Mouse (Mus musculus): ENCODE measurements around the gene Mfrp. TPM values are rescaled to one million over a fixed set of nuclear protein-coding genes. Genes with fewer than 3 reads are reported as not detected.
A peak's percentile ranks its signal among the peaks of the same experiment; 100 is the strongest.

Gene Mfrp
- not detected for total RNA-seq (2022)

DNA sequence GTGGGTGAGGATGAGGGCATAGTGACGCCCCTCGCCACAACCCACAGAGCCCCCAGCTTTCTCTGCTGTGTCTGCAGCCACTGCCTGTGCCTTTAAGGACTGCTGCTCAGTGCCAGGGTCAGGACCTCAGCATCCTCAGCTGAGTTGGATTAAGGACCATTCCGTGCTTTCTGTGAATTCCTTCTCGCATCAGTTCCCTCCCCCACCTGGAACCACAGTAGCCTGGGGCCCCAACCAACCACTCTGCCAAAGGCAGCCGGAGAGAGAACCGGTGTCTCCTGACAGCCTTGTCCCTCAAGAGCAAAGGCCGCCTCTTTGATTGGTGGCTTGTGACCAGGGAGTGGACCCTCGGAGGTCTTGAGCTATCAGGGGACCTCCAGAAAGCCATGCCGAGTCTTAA is at the start of gene Mfrp:
TSS of gene Mfrp (plus strand) at position 240 of the 400 bp plus-strand sequence.
- DNase-seq (ENCODE audit: low spot score in 2 of 2), result no peak

GRCm38 (mm10) chr9:44052855-44053254 is 48.7 kb upstream of the Mfrp start:
- no peak for DNase-seq (ENCODE audit: low spot score in 2 of 2)

DNA sequence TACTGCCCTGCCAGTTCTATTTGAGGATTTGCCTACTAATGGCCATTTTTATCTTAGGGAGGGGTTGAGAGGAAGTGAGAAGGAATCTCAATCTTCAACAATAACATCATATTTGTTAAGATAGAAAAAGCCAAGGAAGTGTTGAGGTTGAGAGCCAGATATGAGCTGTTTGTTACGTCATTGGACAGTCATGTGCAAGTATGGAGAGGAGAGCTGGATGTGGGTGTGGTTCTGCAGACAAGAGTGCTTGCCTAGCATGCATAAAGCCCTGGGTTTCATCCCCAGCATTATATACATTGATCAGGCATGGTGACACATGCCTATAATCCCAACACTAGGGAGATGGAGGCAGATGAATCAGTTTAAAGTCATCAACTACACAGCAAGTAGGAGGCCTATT is 47.6 kb upstream of the Mfrp start:
- DNase-seq (ENCODE audit: low spot score in 2 of 2), result no peak

DNA sequence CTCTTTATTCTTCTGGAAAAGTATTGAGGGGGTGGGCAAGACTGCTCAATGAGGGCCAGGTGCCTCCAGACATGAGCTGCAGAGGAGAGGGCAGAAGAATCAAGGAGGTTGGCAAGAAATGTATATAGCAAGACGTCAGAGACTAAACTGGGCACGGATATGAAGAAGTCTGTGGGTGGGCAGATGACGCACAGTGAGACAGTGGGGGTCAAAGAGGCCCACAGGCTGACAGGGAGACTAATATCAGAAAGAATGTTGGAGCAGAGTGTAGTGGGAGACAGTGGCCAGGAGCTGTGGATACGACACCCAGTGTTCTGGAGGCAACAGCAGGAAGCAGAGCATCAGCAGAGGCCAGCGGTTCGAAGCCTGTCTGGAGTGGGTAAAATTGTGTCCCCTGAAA is 42.9 kb upstream of the Mfrp start:
- no peak for DNase-seq (ENCODE audit: low spot score in 2 of 2)

DNA sequence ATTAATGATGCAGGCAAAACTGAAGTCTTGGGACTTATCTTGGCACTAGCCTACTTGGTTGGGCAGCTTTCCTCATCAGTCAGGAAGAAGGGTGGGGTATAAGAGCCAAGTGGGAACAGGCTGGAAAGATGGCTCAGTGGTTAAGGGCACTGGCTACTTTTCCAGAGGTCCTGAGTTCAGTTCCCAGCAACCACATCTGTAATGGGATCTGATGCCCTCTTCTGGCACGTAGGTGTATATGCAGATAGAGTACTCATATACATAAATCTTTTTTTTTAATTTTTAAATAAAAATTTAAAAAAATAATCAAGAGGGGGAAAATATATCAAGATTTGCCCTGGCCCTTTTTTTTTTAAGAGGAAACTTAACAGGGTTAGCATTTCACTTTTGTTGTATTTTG is 36.4 kb upstream of the Mfrp start:
- DNase-seq (ENCODE audit: low spot score in 2 of 2), result no peak

GRCm38 (mm10) chr9:44066785-44067225 is 34.7 kb upstream of the Mfrp start, which contains the start of gene Usp2:
TSS of gene Usp2 (plus strand) at chr9:44067021.
- peak; percentile 99 to 100 for DNase-seq (ENCODE audit: low spot score in 2 of 2)

GRCm38 (mm10) chr9:44067241-44067959 is 34.1 kb upstream of the Mfrp start:
- no peak for DNase-seq (ENCODE audit: low spot score in 2 of 2)

GRCm38 (mm10) chr9:44067960-44068330 is 33.6 kb upstream of the Mfrp start:
- no peak for DNase-seq (ENCODE audit: low spot score in 2 of 2)

GRCm38 (mm10) chr9:44069252-44069651 is 32.3 kb upstream of the Mfrp start:
- peak in 1 of 2 experiments; percentile 55 for DNase-seq (ENCODE audit: low spot score in 2 of 2)

DNA sequence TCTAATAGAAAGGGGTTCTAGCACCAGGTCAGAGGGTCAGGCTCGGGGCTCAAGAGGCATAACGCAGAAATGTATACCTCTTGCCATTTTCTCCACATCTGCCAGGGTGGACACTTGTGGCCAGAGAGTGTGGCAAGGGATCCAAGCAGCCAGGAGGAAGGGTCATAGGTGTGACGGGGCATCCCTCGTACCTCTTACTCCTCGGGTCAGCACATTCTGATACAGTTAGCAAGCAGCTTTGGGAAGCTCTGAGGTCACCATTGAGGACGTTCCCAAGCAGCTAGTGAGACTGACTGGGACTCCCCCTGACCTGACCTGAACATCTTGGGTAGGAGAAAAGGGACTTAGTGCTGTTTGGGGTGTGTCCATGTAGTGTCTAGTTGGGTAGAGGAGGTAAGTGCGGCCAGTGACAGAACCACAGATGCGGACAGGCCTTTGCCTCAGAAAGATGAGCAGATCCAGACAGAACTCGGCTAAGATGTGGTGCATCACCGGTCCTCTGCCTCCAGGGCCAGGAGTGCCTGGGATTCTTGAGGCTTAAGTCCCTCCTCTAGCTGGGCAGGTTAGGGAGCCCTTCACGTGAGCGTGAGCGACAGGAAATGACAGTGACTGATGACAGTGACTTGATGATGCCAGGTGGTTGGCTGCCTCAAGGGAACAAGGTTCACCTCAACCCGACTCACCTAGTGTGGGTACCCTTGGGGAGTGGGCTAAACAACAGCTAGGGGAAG is 31.3 kb upstream of the Mfrp start:
- DNase-seq (ENCODE audit: low spot score in 2 of 2), result no peak

DNA sequence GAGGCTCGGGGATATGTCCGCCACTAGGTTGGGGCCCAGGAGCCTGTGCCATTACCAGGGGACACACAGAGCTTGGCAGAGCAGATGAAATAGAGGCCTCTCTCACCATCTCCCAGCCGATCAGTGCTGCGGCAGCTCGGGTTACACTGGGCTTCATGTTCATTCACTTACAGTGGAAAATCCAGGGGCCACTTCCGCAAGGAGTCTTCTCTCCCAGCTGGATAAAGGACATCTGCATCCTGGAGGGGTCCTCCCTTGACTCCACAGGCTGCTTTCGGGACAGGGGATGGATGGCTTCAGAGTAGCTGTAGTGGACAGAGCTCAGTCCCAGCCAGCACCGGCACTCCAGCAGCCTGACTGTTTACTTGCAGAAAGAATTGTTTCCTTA is 30.7 kb upstream of the Mfrp start:
- DNase-seq (ENCODE audit: low spot score in 2 of 2), result peak in 1 of 2 experiments; percentile 52

- no peak for DNase-seq (ENCODE audit: low spot score in 2 of 2)
These were observed 29.5 kb upstream of the Mfrp start for GRCm38 (mm10) chr9:44071914-44072598.

GRCm38 (mm10) chr9:44072599-44072915 is 29.0 kb upstream of the Mfrp start:
- peak; percentile 70 to 78 for DNase-seq (ENCODE audit: low spot score in 2 of 2)

DNA sequence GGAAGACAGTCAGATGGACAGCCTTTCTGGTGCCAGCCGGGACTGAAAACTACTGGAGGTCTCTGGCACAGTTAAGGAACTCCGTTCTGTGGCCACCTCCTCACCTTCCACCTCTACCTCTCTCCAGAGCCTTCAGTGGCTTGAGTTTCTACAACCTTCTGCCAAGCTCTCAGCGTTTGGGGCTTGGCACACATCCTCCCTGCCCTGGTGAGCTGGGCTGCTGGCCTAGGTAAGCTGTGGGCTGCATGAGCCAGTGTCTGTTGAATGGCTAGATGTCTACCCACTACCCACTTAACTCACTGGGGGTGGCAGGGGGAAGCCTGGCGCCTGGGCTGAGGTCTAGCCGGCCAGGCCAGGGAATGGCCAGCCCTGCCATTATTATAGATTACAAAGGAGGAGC is 28.4 kb upstream of the Mfrp start:
- peak in 1 of 2 experiments; percentile 59 for DNase-seq (ENCODE audit: low spot score in 2 of 2)

DNA sequence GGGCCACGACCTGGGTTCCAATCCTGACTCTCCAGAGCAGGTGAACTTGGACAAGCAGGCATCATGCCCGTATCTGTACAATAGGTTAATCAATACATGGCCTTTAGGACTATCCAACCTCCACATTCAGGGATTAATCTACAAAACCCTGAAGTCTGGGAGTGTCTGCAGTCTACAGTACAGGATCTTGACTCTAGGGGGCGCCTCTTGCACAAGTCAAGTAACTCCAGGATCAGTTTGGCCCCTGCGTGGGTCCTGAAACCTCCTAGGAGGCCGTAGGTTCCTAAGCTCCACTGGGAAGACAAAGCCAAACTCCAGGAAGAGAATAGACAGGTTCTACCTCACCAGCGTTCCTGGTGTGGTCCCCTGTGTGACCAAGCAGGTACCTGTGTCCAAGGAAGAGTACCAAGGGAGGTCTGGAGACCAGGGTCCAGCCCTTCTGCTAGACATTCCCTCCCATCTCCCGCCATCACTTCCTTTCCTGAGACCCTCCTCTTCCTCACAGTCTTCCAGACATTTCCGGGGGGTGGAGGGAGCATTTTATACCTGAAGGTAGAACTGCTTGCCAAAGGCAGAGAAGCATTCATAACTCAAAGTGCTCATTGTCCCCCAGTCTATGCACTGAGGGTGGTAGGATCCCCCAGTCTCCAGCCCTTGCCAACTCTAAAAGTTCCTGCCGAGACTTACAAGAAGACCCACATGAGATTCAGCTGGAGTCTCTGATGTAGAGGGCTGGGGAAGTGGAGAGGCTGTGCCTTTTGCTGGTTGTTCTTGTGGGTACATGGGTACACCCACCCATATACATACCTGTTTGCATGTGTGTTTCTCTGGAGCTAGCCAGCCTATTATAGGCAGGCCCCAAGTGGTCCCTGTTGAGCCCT is 26.9 kb upstream of the Mfrp start:
- peak in 1 of 2 experiments; percentile 49 for DNase-seq (ENCODE audit: low spot score in 2 of 2)

GRCm38 (mm10) chr9:44075276-44075995 is 26.1 kb upstream of the Mfrp start:
- DNase-seq (ENCODE audit: low spot score in 2 of 2), result peak in 1 of 2 experiments; percentile 9

GRCm38 (mm10) chr9:44075996-44076763 is 25.3 kb upstream of the Mfrp start:
- peak in 1 of 2 experiments; percentile 3 for DNase-seq (ENCODE audit: low spot score in 2 of 2)

DNA sequence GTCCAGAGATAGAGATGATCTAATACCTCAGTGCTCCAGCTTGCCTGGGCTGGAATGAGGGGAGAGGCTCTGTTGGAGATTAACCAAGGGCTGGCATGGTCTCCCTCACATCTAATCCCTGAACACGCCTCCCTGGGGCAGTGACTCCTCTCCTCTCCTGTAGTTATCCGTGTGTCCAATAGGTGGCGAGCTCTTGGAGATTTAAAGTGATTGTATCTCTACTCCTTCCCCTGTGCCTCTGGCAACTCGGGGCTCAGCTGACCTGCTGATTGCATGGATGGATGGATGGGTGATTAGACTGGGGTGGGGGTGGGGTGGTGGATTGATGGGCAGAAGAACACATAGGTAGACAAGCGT is 24.8 kb upstream of the Mfrp start:
- DNase-seq (ENCODE audit: low spot score in 2 of 2), result peak; percentile 83 to 88

- peak in 1 of 2 experiments; percentile 3 for DNase-seq (ENCODE audit: low spot score in 2 of 2)
These were observed 24.1 kb upstream of the Mfrp start for GRCm38 (mm10) chr9:44077266-44077910.

Data from gastrocnemius, adult 8-10 months (tissue).